22 mouse cellular contexts compared by ENCODE assay signal in the genomic region with DNA sequence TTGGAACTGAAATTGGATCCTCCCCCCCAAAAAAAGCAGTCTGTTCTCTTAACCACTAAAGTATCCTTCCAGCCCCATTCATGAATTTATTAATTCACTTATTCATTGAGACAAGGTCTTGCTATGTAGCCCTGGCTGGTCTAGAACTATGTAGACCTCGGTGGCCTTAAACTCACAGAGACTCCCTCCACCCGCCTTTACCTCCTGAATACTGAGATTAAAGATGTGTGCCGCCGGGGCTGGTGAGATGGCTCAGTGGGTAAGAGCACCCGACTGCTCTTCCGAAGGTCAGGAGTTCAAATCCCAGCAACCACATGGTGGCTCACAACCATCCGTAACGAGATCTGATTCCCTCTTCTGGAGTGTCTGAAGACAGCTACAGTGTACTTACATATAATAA. TPM values are rescaled to one million over a fixed set of nuclear protein-coding genes. Genes with fewer than 3 reads are reported as not detected.
"Had no signal": no experiment of that assay in that cellular context is flagged by ENCODE, and none has a peak within 500 bp of the region (broad histone marks: within the 10 kb centered on the region; RNA-seq: fewer than 3 reads in every experiment).

No protein-coding gene starts in this region.

RNA-seq across cellular contexts. Expression of a gene that starts 6.1 kb away (rescaled TPM):
- total RNA-seq: left cerebral cortex, postnatal 4 days; liver, adult 2 months; megakaryocyte progenitor cell, adult 5-6 weeks; megakaryocyte, adult 5-6 weeks; megakaryocyte-erythroid progenitor cell, adult 5-6 weeks; midbrain, postnatal 0 days had no signal
- polyA plus RNA-seq: limb, embryonic 10.5 days; limb, embryonic 11.5 days; limb, embryonic 12.5 days; liver, adult 2 months; liver, embryonic 11.5 days; liver, embryonic 12.5 days; liver, embryonic 13.5 days; macrophage; midbrain, embryonic 10.5 days; midbrain, embryonic 11.5 days; midbrain, embryonic 12.5 days; midbrain, embryonic 13.5 days; midbrain, embryonic 14.5 days; midbrain, embryonic 15.5 days; midbrain, embryonic 16.5 days; midbrain, postnatal 0 days; neural tube, embryonic 11.5 days; neural tube, embryonic 12.5 days had no signal
